16 mouse cellular contexts compared by ENCODE assay signal in genomic region chr11:110261867-110262266, GRCm38 (mm10).
"Had no signal": no experiment of that assay in that cellular context is flagged by ENCODE, and none has a peak within 500 bp of the region (broad histone marks: within the 10 kb centered on the region; RNA-seq: fewer than 3 reads in every experiment).

No protein-coding gene starts in this region.

- DNase-seq: retina, postnatal 1 day; right cerebral cortex, adult 18-20 months; right cerebral cortex, postnatal 14 days; right cerebral cortex, postnatal 25 days; right cerebral cortex, postnatal 4 days; spleen, adult 18-20 months; thymus, adult 18-20 months; thymus, adult 2 months; thymus, postnatal 14 days; thymus, postnatal 25 days; thymus, postnatal 36 days; thymus, postnatal 4 days had no signal

- H3K27ac ChIP-seq: neural tube, embryonic 13.5 days; neural tube, embryonic 15.5 days; stomach, embryonic 15.5 days; stomach, postnatal 0 days had no signal

- H3K9me3 ChIP-seq: stomach, embryonic 15.5 days had no signal

- H3K36me3 ChIP-seq: neural tube, embryonic 13.5 days; neural tube, embryonic 15.5 days; stomach, embryonic 15.5 days had no signal

- H3K4me2 ChIP-seq: neural tube, embryonic 13.5 days; neural tube, embryonic 15.5 days; stomach, embryonic 15.5 days had no signal

- H3K4me3 ChIP-seq: neural tube, embryonic 13.5 days; neural tube, embryonic 15.5 days; stomach, embryonic 15.5 days had no signal

- H3K4me1 ChIP-seq: neural tube, embryonic 13.5 days; neural tube, embryonic 15.5 days; stomach, embryonic 15.5 days had no signal

- H3K9ac ChIP-seq: neural tube, embryonic 13.5 days; neural tube, embryonic 15.5 days; stomach, embryonic 15.5 days had no signal

- H3K27me3 ChIP-seq: neural tube, embryonic 13.5 days; neural tube, embryonic 15.5 days; stomach, embryonic 15.5 days had no signal
